Mouse (Mus musculus) lung, embryonic 16.5 days (tissue): ENCODE data around the gene Cnpy1. TPM values are rescaled to one million over a fixed set of nuclear protein-coding genes. Genes with fewer than 3 reads are reported as not detected.

ENCODE experiments used
- polyA plus RNA-seq: library from polyadenylated mRNA; unstranded; fragments of >200 nt; fragmentation: Nextera tagmentation; extraction: Ambion mirVana; gene quantifications from 2 replicates; pipeline ENCODE4 v1.2.1, GENCODE M21; 2015

Cnpy1 gene
- polyA plus RNA-seq, 1 experiment from 2014 or later, result 0.13 TPM

Other genes with a start within 250 kb of the Cnpy1 start
- gene Insig1, start 174.4 kb downstream of the Cnpy1 start, polyA plus RNA-seq, result 51.6 and 57.3 TPM in 2 replicates
- gene En2, start 80.1 kb downstream of the Cnpy1 start, polyA plus RNA-seq, result not detected in 2 replicates
- gene Rbm33, start 71.3 kb upstream of the Cnpy1 start, polyA plus RNA-seq, result 11.1 and 12.1 TPM in 2 replicates
- gene Shh, start 221.4 kb upstream of the Cnpy1 start, polyA plus RNA-seq, result 9.7 and 10.8 TPM in 2 replicates